Mouse (Mus musculus) lung, embryonic 15.5 days (tissue): ENCODE results near the gene Hivep1. TPM values are rescaled to one million over a fixed set of nuclear protein-coding genes. Genes with fewer than 3 reads are reported as not detected.

ENCODE experiments used
- ATAC-seq: fragments of 200-750 bp; cut with Nextera tagmentation; 2 replicates; pipeline ENCODE4 v1.8.0; 2017; ENCODE audit warnings: moderate number of reproducible peaks, borderline replicate concordance; ENCODE audit not compliant: low FRiP score, low TSS enrichment; ENCODE audit errors: extremely low read depth
- H3K27ac ChIP-seq: fragments of 300-500 bp; sonication (generic); 2 replicates; pipeline ENCODE4 v1.5.1; 2015; ENCODE audit warnings: moderate library complexity, mild to moderate bottlenecking, inconsistent platforms
- H3K27me3 ChIP-seq: fragments of 300-500 bp; sonication (generic); 2 replicates; pipeline ENCODE4 v1.6.1; 2015; ENCODE audit warnings: inconsistent platforms
- H3K36me3 ChIP-seq: fragments of 300-500 bp; sonication (generic); 2 replicates; pipeline ENCODE4 v1.6.1; 2015; ENCODE audit warnings: inconsistent platforms
- H3K4me1 ChIP-seq: fragments of 300-500 bp; sonication (generic); 2 replicates; pipeline ENCODE4 v1.6.1; 2015; ENCODE audit warnings: inconsistent platforms
- H3K4me2 ChIP-seq: fragments of 300-500 bp; sonication (generic); 2 replicates; pipeline ENCODE4 v1.6.1; 2015; ENCODE audit warnings: inconsistent platforms, mild to moderate bottlenecking, moderate library complexity
- H3K4me3 ChIP-seq: fragments of 300-500 bp; sonication (generic); 2 replicates; pipeline ENCODE4 v1.5.1; 2015; ENCODE audit warnings: mild to moderate bottlenecking, inconsistent platforms
- H3K9ac ChIP-seq: fragments of 300-500 bp; sonication (generic); 2 replicates; pipeline ENCODE4 v1.6.1; 2015; ENCODE audit warnings: inconsistent platforms
- H3K9me3 ChIP-seq: fragments of 300-500 bp; sonication (generic); 2 replicates; pipeline ENCODE4 v1.6.1; 2016; ENCODE audit warnings: inconsistent platforms
- WGBS: fragments of 180-500 bp; shearing (Covaris S2); methylation state at CpG from one replicate; pipeline ENCODE4 v1.1.7; 2015; 5-methylcytosine and 5-hydroxymethylcytosine counted together
- polyA plus RNA-seq: library from polyadenylated mRNA; unstranded; fragments of >200 nt; fragmentation: Nextera tagmentation; extraction: Ambion mirVana; gene quantifications from 2 replicates; pipeline ENCODE4 v1.2.1, GENCODE M21; 2015

The Hivep1 gene
- polyA plus RNA-seq, 1 experiment from 2014 or later, result 12.8 TPM

DNA sequence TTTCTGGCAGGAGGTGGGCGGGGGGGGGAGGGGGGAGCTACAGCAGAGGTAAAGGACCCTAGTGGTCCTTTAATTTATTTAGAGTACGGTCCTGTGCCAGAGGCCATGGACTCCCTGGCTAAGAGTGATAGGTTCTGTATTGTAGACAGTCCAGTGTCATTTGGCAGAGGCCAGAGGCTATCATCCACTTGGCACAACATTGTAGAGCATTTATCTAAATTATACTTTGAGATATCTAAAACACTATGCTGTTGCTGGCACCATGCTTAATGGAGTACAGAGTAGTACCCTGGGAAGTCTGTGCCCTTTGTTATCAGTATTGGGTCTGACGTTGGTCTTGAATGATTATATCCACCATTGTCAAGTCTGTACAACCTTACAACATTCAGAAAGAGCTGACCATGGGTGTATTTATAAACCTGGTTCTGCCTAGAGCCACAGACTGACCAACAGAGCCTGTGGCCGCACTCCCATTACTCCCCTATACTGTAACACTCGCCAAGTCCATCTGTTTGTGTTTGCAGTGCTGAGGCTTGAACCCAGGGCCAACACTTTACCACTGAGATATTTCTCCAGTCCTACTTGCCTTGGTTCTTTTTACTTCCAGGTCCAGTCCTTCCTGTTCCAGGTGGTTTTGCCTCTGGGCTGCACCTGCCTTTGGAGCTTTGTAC, 69.4 kb downstream of the Hivep1 start:
- H3K9me3 ChIP-seq, result no peaks in the 10 kb centered on the region
- H3K27ac ChIP-seq, result no peak overlapping the region
- H3K4me3 ChIP-seq, result no peak overlapping the region
- ATAC-seq, result no peak
- no peaks in the 10 kb centered on the region for H3K27me3 ChIP-seq
- no peaks in the 10 kb centered on the region for H3K36me3 ChIP-seq
- peaks cover 7% of the 10 kb centered on the region; the same call in 1 of the 2 replicates for H3K4me1 ChIP-seq
- no peak overlapping the region for H3K4me2 ChIP-seq
- 64% methylated on average over 5 of the region's 5 CpGs for WGBS
- H3K9ac ChIP-seq, result no peak overlapping the region

DNA sequence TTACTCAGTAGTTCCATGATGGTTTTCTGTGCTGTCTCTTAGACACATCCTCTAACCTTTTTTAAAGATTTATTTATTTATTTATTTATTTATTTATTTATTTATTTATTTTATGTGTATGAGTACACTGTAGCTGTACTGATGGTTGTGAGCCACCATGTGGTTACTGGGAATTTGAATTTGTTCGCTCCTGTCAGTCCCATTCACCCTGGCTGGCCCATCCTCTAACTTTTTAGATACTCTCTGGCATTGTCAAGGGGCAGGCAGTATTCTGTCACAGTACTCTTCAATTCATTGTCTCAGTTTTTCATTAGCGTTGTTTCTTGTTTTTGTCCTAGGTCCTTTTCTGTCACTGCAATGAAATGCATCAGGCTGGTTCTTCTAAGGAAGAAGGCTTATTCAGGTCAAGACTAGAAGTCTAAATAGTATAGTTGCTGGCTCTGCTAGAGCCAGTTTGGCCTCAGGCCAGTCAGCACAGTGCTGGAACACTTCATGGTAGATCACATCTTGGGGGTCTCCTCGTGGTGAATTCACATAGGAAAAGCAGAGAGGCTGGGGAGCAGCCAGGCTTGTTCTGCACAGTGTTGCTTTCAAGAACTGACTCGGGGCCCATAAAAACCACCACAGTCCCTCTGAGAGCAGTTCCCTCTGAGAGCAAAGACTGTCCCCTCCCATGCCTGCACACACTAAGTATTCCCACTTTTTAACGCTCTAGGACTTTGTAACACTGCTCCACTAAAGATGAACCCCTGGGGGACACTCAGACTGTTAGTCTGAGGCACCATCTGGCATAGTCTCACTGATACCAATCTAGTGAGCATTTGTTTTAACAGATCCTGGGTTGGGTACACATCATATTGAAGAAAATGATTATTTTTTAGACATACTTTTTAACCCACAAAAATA, 70.2 kb downstream of the Hivep1 start:
- H3K36me3 ChIP-seq, result no peaks in the 10 kb centered on the region
- ATAC-seq, result no peak
- H3K9me3 ChIP-seq, result no peaks in the 10 kb centered on the region
- WGBS, result 73% methylated on average over 5 of the region's 5 CpGs
- H3K4me2 ChIP-seq, result no peak overlapping the region
- H3K9ac ChIP-seq, result no peak overlapping the region
- no peak overlapping the region for H3K4me3 ChIP-seq
- H3K27ac ChIP-seq, result no peak overlapping the region
- peaks cover 7% of the 10 kb centered on the region; the same call in 1 of the 2 replicates for H3K4me1 ChIP-seq
- H3K27me3 ChIP-seq, result no peaks in the 10 kb centered on the region

DNA sequence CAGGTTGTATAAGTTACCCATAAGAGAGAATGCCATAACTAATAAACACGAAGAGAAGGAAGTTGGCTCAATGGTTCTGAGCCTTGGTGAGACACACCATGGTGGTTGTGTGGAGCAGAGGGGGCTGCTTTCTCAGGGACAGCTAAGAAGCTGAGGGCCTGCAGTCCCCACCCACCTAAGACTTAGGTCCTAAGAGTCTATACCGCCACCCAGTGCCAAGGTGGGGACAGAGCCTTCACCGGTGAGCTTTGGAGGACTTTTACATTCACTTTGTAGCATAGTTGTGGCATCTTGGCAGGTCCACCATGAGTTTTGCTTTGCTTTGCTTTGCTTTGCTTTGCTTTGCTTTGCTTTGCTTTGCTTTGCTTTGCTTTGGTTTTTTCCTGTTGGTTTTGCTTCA, 92.8 kb downstream of the Hivep1 start:
- H3K9ac ChIP-seq, result no peak overlapping the region
- no peak for ATAC-seq
- no peak overlapping the region for H3K4me2 ChIP-seq
- H3K9me3 ChIP-seq, result no peaks in the 10 kb centered on the region
- 63% methylated on average over 3 of the region's 3 CpGs for WGBS
- peaks cover 5% of the 10 kb centered on the region for H3K4me1 ChIP-seq
- H3K27ac ChIP-seq, result no peak overlapping the region
- no peak overlapping the region for H3K4me3 ChIP-seq
- H3K27me3 ChIP-seq, result no peaks in the 10 kb centered on the region
- peaks cover 5% of the 10 kb centered on the region; the same call in 1 of the 2 replicates for H3K36me3 ChIP-seq

DNA sequence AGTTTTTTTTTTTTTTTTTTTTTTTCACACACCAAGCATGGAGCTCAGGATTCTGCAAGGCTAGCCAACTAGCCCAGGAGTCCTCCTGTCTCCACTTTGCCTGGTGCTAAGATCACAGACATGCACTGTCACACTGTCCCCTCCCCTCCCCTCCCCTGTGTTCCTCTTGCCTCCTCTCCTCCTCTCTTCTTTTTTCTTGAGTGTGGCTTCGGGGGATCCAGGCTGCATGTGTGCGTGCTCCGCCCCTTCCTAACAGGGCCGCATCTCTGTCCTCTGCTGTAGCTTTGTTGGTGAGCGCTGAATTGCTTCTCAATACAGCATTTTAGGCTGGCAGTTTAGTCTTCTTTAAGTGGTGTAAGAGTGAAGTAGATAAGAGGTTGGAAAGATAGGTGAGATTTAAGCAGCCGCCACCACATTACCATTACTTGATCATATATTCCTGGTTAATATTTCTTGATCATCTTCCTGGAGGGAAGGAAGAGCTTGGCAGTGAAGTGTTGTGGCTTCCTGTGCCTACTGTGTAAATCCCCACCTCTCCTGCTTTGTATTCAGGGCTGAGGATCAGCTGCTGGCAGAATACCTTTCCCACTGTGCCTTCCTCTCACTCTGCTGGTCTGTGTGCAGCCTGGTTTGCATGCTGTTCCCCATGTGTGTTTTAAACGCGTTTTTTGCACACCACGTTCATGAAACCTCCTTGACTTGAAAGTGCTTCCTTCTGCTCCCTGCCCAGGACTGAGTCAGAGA, 97.7 kb downstream of the Hivep1 start:
- H3K4me1 ChIP-seq, result peaks cover 12% of the 10 kb centered on the region
- H3K27me3 ChIP-seq, result no peaks in the 10 kb centered on the region
- no peak for ATAC-seq
- no peaks in the 10 kb centered on the region for H3K9me3 ChIP-seq
- WGBS, result 34% methylated on average over 9 of the region's 9 CpGs
- H3K4me3 ChIP-seq, result no peak overlapping the region
- no peaks in the 10 kb centered on the region for H3K36me3 ChIP-seq
- H3K27ac ChIP-seq, result no peak overlapping the region
- no peak overlapping the region for H3K9ac ChIP-seq
- no peak overlapping the region for H3K4me2 ChIP-seq

DNA sequence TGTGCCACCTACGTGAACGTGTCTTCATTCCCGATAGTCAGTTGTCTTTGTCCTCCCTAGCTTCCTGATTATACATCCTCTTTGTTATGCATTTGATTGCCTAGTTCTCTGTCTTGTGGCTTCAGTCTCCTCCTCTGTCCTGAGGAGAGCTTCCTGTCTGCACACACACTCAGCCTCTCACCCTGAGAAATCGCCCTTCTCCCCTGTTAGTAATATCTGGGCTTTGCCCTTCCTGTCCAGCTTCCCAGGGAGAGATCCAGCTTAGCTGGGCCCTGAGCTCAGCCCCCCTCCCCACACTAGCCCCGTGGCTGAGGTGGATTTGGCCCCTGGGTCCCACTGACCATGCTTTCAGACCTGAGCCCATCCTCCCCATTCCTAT, 98.2 kb downstream of the Hivep1 start:
- no peak overlapping the region for H3K4me3 ChIP-seq
- no peak overlapping the region for H3K4me2 ChIP-seq
- no peak overlapping the region for H3K9ac ChIP-seq
- no peak for ATAC-seq
- no peak overlapping the region for H3K27ac ChIP-seq
- 23% methylated on average over 5 of the region's 5 CpGs for WGBS
- H3K4me1 ChIP-seq, result peaks cover 12% of the 10 kb centered on the region
- no peaks in the 10 kb centered on the region for H3K9me3 ChIP-seq
- H3K27me3 ChIP-seq, result no peaks in the 10 kb centered on the region
- peaks cover 4% of the 10 kb centered on the region for H3K36me3 ChIP-seq

GRCm38 (mm10) chr13:42150462-42151127, 98.8 kb downstream of the Hivep1 start:
- Histone ChIP-seq H3K27me3 (no peaks in the 10 kb centered on the region), H3K36me3 (peaks cover 9% of the 10 kb centered on the region), H3K9ac (no peak overlapping the region), H3K4me1 (peaks cover 12% of the 10 kb centered on the region), H3K27ac (no peak overlapping the region), H3K9me3 (no peaks in the 10 kb centered on the region), H3K4me2 (no peak overlapping the region), H3K4me3 (no peak overlapping the region)
- no peak for ATAC-seq
- WGBS, result 77% methylated on average over 9 of the region's 9 CpGs

- no peak overlapping the region for H3K9ac ChIP-seq
- 90% methylated on average over 14 of the region's 14 CpGs for WGBS
- ATAC-seq, result no peak
- H3K4me3 ChIP-seq, result no peak overlapping the region
- no peaks in the 10 kb centered on the region for H3K4me1 ChIP-seq
- H3K27ac ChIP-seq, result no peak overlapping the region
- no peaks in the 10 kb centered on the region for H3K9me3 ChIP-seq
- no peak overlapping the region for H3K4me2 ChIP-seq
- peaks cover 28% of the 10 kb centered on the region for H3K36me3 ChIP-seq
- no peaks in the 10 kb centered on the region for H3K27me3 ChIP-seq
These were observed 106.4 kb downstream of the Hivep1 start for GRCm38 (mm10) chr13:42158259-42158658.

DNA sequence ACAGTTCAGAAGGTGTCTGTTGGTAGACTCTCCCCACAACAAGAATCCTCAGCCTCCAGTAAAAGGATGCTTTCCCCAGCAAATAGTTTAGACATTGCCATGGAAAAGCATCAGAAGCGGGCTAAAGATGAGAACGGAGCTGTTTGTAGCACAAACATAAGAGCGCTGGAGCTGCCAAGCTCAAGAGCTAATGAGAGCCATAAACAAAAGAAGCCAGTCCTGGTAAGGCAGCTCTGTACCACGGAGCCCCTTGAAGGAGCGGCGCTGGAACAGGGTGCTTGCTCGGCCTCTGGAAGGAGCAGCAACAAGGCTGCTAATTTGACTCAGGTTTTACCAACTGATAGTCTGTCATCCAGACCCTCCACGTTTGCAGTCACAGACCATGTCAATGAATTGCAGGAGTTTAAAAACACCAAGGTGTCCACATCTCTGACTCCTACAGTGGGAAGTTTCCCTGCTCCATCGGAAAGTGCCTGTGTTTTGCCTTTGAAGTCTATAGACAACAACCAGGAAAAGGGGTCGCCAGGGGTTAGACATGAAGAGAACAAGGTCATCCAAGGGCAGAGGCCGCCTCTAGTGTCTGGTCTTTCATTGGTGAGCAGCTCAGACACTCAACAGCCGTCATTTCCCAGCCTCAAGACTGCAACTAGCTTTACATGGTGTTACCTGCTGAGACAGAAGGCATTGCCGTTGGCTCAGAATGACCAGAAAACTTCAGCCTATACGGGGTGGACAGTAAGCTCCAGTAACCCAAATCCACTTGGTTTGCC, 107.8 kb downstream of the Hivep1 start:
- WGBS, result 79% methylated on average over 14 of the region's 14 CpGs
- Histone ChIP-seq H3K4me3 (no peak overlapping the region), H3K9ac (no peak overlapping the region), H3K9me3 (no peaks in the 10 kb centered on the region), H3K27ac (no peak overlapping the region), H3K4me1 (no peaks in the 10 kb centered on the region), H3K36me3 (peaks cover 28% of the 10 kb centered on the region), H3K4me2 (no peak overlapping the region), H3K27me3 (no peaks in the 10 kb centered on the region)
- ATAC-seq, result no peak

DNA sequence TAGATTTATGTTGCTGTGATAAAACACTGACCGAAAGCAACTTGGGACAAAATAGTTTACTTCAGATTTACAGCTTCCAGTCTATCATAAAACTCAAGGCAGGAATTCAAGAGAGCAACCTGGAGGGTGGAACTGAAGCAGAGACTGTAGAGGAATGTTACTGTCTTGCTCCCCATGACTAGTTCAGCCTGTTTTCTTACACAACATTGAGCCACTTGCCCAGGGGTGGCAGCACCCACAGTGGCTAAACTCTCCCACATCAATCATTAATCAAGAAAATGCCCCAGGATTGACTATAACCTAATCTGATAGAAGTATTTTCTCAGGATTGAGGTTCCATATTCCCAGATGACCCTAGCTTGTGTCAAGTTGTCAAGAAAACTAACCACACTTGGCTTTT, 119.0 kb downstream of the Hivep1 start:
- ATAC-seq, result no peak
- Histone ChIP-seq H3K4me3 (no peak overlapping the region), H3K4me2 (no peak overlapping the region), H3K36me3 (peaks cover 7% of the 10 kb centered on the region), H3K9me3 (no peaks in the 10 kb centered on the region), H3K4me1 (no peaks in the 10 kb centered on the region), H3K9ac (no peak overlapping the region), H3K27me3 (no peaks in the 10 kb centered on the region), H3K27ac (no peak overlapping the region)
- WGBS, result 94% methylated on average over 1 of the region's 1 CpGs

DNA sequence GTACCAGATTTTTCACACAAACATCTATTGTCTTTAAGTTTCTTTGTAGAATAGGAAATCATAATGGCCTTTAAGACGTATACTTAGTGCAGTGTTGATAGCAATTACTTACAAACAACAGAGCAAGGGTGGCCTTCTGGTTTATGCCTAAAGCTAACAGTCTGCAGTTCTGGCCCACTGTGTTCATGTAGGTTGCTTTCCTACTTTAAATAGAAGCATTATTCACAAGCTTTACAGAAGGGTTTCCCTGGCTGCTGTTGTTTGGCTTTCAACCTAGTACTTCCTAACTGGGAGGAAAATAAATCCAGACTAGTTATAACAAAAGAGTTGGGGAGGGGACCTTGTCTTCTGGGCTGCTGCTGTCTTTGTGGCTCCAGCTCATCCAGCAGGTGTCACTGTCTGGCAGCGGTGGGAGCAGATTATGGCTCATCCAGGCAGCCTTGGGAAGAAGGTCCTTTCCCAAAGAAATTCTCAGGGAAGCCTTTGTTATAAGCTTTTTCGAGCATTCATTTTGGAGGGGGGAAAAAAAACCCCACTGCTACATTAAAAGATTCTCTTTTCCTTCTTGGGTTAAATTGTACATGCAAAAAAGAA, 123.1 kb downstream of the Hivep1 start:
- Histone ChIP-seq H3K9me3 (no peaks in the 10 kb centered on the region), H3K36me3 (peaks cover 7% of the 10 kb centered on the region), H3K4me1 (no peaks in the 10 kb centered on the region), H3K27ac (no peak overlapping the region), H3K27me3 (no peaks in the 10 kb centered on the region), H3K4me2 (no peak overlapping the region), H3K4me3 (no peak overlapping the region), H3K9ac (no peak overlapping the region)
- ATAC-seq, result no peak
- WGBS, result 34% methylated on average over 3 of the region's 3 CpGs

DNA sequence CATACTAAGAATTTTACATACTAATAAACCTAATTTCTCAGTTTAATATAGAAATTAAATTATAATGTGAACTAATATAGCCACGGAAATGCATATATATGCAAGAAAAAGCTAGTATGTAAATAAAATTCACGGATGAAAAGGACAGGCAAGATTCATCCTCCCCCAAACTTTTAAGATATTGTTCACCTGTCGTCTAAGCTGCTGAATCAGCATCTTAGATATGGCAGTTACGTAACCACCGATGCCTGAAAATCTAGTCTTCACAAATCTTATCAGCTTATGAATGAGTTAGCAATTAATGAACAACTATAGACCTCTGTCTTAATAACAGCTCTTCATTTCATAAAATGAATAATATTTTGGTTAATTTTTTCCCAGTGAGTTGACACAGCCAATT, 130.8 kb downstream of the Hivep1 start:
- H3K4me2 ChIP-seq, result no peak overlapping the region
- H3K27ac ChIP-seq, result no peak overlapping the region
- H3K9me3 ChIP-seq, result no peaks in the 10 kb centered on the region
- ATAC-seq, result no peak
- 85% methylated on average over 5 of the region's 5 CpGs for WGBS
- H3K9ac ChIP-seq, result no peak overlapping the region
- no peaks in the 10 kb centered on the region for H3K27me3 ChIP-seq
- H3K4me3 ChIP-seq, result no peak overlapping the region
- H3K36me3 ChIP-seq, result peaks cover 8% of the 10 kb centered on the region
- no peaks in the 10 kb centered on the region for H3K4me1 ChIP-seq
